Mouse (Mus musculus): ENCODE data around the gene Il17c. TPM values are rescaled to one million over a fixed set of nuclear protein-coding genes. Genes with fewer than 3 reads are reported as not detected.
A peak's percentile ranks its signal among the peaks of the same experiment; 100 is the strongest.

The Il17c gene
- polyA plus RNA-seq, 1 experiment from 2014 or later = not detected

DNA sequence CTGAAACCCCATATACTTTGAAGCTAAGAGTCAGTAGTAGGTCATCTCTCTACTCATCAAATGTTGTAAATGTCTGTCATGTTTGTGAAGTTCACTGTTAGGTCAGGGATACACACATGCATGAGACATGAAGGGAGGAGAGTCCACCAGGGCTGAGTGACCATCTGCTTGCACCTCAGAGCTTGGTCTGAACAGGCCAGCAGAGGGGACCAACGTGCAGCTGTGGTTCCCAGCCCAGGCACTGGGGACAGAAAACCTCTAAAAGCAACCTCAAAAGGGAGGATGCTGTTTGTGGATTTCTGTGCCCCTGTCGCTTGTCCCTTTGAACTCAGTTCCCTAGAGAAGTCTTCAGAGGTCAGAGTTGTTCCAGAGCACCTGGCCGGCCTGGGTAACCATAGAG is 23.4 kb downstream of the Il17c start:
- Histone ChIP-seq H3K4me2 (ENCODE audit: low read length) (peak overlapping the region; percentile 87), H3K9me3 (ENCODE audit: control insufficient read depth, low read length) (no peaks in the 10 kb centered on the region), H3K4me1 (replicated peaks; ENCODE audit: control insufficient read depth, insufficient read depth, low read length) (peaks cover 24% of the 10 kb centered on the region), H3K36me3 (ENCODE audit: control insufficient read depth, insufficient read depth) (no peaks in the 10 kb centered on the region), H3K4me3 (replicated peaks; ENCODE audit: low read length) (peak overlapping the region; percentile 77; the same call in 1 of the 2 replicates), H3K27ac (ENCODE audit: low read length) (no peak overlapping the region), H3K9ac (replicated peaks; ENCODE audit: low read depth, low read length) (no peak overlapping the region), H3K27me3 (replicated peaks; ENCODE audit: control insufficient read depth, insufficient read depth, low read length) (no peaks in the 10 kb centered on the region)
- ATAC-seq = no peak
- WGBS = 69% methylated on average over 3 of the region's 3 CpGs

GRCm38 (mm10) chr8:122451161-122451703 is 29.4 kb downstream of the Il17c start:
- Histone ChIP-seq H3K27me3 (replicated peaks; ENCODE audit: control insufficient read depth, insufficient read depth, low read length) (peaks cover 2% of the 10 kb centered on the region; the same call in 1 of the 2 replicates), H3K27ac (ENCODE audit: low read length) (no peak overlapping the region), H3K36me3 (ENCODE audit: control insufficient read depth, insufficient read depth) (no peaks in the 10 kb centered on the region), H3K4me2 (ENCODE audit: low read length) (no peak overlapping the region), H3K9ac (replicated peaks; ENCODE audit: low read depth, low read length) (no peak overlapping the region), H3K4me3 (replicated peaks; ENCODE audit: low read length) (no peak overlapping the region), H3K4me1 (replicated peaks; ENCODE audit: control insufficient read depth, insufficient read depth, low read length) (no peaks in the 10 kb centered on the region), H3K9me3 (ENCODE audit: control insufficient read depth, low read length) (no peaks in the 10 kb centered on the region)
- ATAC-seq = no peak
- 76% methylated on average over 7 of the region's 7 CpGs for WGBS

- 87% methylated on average over 10 of the region's 10 CpGs for WGBS
These were observed 30.3 kb downstream of the Il17c start for GRCm38 (mm10) chr8:122452154-122452553.

GRCm38 (mm10) chr8:122454409-122454808 is 32.6 kb downstream of the Il17c start:
- ATAC-seq = no peak
- Histone ChIP-seq H3K4me2 (ENCODE audit: low read length) (no peak overlapping the region), H3K9ac (replicated peaks; ENCODE audit: low read depth, low read length) (no peak overlapping the region), H3K27me3 (replicated peaks; ENCODE audit: control insufficient read depth, insufficient read depth, low read length) (peaks cover 15% of the 10 kb centered on the region), H3K27ac (ENCODE audit: low read length) (no peak overlapping the region), H3K4me1 (replicated peaks; ENCODE audit: control insufficient read depth, insufficient read depth, low read length) (no peaks in the 10 kb centered on the region), H3K36me3 (ENCODE audit: control insufficient read depth, insufficient read depth) (no peaks in the 10 kb centered on the region), H3K4me3 (replicated peaks; ENCODE audit: low read length) (no peak overlapping the region), H3K9me3 (ENCODE audit: control insufficient read depth, low read length) (no peaks in the 10 kb centered on the region)
- 82% methylated on average over 6 of the region's 6 CpGs for WGBS

More at GRCm38 (mm10) chr8:122452154-122452553, 30.3 kb downstream of the Il17c start:
- no peak overlapping the region for H3K4me3 ChIP-seq (replicated peaks; ENCODE audit: low read length)
- no peak overlapping the region for H3K4me2 ChIP-seq (ENCODE audit: low read length)
- H3K4me1 ChIP-seq (replicated peaks; ENCODE audit: control insufficient read depth, insufficient read depth, low read length) = no peaks in the 10 kb centered on the region
- H3K9me3 ChIP-seq (ENCODE audit: control insufficient read depth, low read length) = no peaks in the 10 kb centered on the region
- peaks cover 5% of the 10 kb centered on the region; the same call in 1 of the 2 replicates for H3K27me3 ChIP-seq (replicated peaks; ENCODE audit: control insufficient read depth, insufficient read depth, low read length)
- H3K9ac ChIP-seq (replicated peaks; ENCODE audit: low read depth, low read length) = no peak overlapping the region
- no peaks in the 10 kb centered on the region for H3K36me3 ChIP-seq (ENCODE audit: control insufficient read depth, insufficient read depth)
- ATAC-seq = no peak
- H3K27ac ChIP-seq (ENCODE audit: low read length) = no peak overlapping the region

DNA sequence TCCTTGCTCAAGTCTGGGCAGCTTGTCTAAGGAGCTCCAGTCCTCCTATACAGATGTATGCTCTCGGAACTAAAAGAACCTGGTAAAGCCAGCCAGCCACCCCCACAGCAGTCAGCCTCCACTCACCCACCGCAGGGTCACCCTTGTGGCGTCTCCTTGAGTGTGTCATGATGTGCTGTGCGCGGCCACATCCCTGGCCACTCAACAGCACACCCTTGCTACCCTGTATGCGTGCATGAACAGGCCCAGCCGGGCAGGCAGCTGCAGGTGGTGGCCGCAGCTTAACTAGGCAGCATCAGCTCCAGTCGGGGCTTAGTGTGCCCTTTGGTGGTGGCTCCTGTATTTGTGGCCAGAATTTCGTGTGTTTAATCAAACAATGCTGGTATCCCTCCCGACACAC is 35.4 kb downstream of the Il17c start:
- H3K4me3 ChIP-seq (replicated peaks; ENCODE audit: low read length) = no peak overlapping the region
- 76% methylated on average over 11 of the region's 11 CpGs for WGBS

GRCm38 (mm10) chr8:122459218-122459900 is 37.5 kb downstream of the Il17c start:
- Histone ChIP-seq H3K27me3 (replicated peaks; ENCODE audit: control insufficient read depth, insufficient read depth, low read length) (peaks cover 48% of the 10 kb centered on the region), H3K4me1 (replicated peaks; ENCODE audit: control insufficient read depth, insufficient read depth, low read length) (peaks cover 7% of the 10 kb centered on the region), H3K27ac (ENCODE audit: low read length) (no peak overlapping the region), H3K4me2 (ENCODE audit: low read length) (no peak overlapping the region), H3K9me3 (ENCODE audit: control insufficient read depth, low read length) (no peaks in the 10 kb centered on the region), H3K36me3 (ENCODE audit: control insufficient read depth, insufficient read depth) (no peaks in the 10 kb centered on the region), H3K9ac (replicated peaks; ENCODE audit: low read depth, low read length) (no peak overlapping the region), H3K4me3 (replicated peaks; ENCODE audit: low read length) (no peak overlapping the region)
- no peak for ATAC-seq
- 61% methylated on average over 6 of the region's 6 CpGs for WGBS

More for the DNA sequence above, 35.4 kb downstream of the Il17c start:
- Histone ChIP-seq H3K27ac (ENCODE audit: low read length) (no peak overlapping the region), H3K4me1 (replicated peaks; ENCODE audit: control insufficient read depth, insufficient read depth, low read length) (peaks cover 7% of the 10 kb centered on the region), H3K36me3 (ENCODE audit: control insufficient read depth, insufficient read depth) (no peaks in the 10 kb centered on the region), H3K9ac (replicated peaks; ENCODE audit: low read depth, low read length) (no peak overlapping the region), H3K9me3 (ENCODE audit: control insufficient read depth, low read length) (no peaks in the 10 kb centered on the region), H3K4me2 (ENCODE audit: low read length) (no peak overlapping the region), H3K27me3 (replicated peaks; ENCODE audit: control insufficient read depth, insufficient read depth, low read length) (peaks cover 42% of the 10 kb centered on the region)
- no peak for ATAC-seq

DNA sequence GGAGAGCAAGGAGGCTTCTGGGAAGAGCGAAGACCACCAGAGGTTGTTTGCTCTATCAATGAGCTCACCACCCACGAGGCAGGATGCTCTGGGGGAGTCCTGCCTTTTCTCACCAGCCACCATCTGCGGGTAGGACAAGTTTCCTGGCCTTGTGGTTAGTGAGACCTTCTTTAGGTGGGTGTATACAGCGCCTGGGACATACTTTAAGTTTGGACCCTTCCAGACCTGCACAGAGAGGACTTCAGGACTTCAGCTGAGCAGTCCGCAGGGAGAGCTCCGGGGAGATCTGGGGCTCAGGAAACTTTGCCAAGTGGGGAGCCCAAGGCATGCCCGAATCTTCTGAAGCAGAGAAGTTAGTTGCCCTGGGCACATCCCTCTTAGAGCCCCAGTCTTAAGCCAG is 38.2 kb downstream of the Il17c start:
- no peak overlapping the region for H3K9ac ChIP-seq (replicated peaks; ENCODE audit: low read depth, low read length)
- no peak overlapping the region for H3K4me3 ChIP-seq (replicated peaks; ENCODE audit: low read length)
- no peak overlapping the region; the same call in 1 of the 2 replicates for H3K4me2 ChIP-seq (ENCODE audit: low read length)
- ATAC-seq = no peak
- H3K4me1 ChIP-seq (replicated peaks; ENCODE audit: control insufficient read depth, insufficient read depth, low read length) = peaks cover 7% of the 10 kb centered on the region
- WGBS = 33% methylated on average over 7 of the region's 7 CpGs
- no peaks in the 10 kb centered on the region for H3K9me3 ChIP-seq (ENCODE audit: control insufficient read depth, low read length)
- H3K27ac ChIP-seq (ENCODE audit: low read length) = no peak overlapping the region
- no peaks in the 10 kb centered on the region for H3K36me3 ChIP-seq (ENCODE audit: control insufficient read depth, insufficient read depth)
- peaks cover 48% of the 10 kb centered on the region for H3K27me3 ChIP-seq (replicated peaks; ENCODE audit: control insufficient read depth, insufficient read depth, low read length)

DNA sequence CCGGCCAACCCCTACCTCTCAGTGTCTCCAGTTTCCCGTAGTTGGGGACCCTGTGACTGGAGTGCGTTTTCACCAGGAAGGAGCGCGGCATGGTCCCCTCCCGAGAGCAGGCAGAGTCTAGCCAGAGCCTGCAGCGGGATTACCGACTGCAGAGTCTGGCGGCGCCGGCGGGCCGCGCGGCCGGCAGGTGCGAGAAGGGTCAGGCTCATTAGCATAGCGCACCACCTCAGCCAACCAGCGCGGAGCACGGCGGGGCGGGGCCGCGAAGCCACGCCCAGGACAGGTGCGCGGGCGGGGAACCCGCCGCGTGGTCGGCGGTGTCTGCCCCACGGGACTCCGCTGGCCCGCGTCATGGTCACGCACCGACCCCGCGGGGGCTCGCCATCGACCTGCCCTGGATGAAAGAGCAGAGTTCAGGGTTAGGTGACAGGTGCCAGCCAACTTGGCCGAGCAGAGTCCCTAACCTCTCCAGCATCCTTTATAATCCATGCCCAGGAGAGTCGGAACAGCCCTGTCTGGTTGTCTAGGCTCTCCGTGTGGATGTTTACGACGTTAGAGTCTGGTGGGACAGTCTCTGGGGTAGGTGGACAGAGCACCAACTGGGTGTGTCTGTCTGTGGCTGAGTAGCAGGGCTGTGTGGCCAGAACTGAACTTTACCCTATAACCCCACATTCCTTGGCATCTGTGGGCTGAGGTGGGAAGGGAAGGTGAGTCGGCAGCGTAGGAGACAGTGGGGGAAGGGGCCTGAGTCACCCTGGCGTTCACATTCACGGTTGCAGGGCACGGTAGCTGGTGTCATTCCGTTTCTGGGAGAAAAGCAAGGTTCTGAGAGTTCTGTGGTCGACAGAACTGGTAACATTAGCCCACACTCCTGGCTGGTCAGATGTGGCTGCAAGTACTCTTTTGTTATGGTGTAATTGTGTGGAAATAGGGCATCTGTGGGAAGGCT is 39.0 kb downstream of the Il17c start, which contains the start of gene Snai3:
TSS of gene Snai3 (minus strand) at position 210 of the 949 bp plus-strand sequence.
- H3K36me3 ChIP-seq (ENCODE audit: control insufficient read depth, insufficient read depth) = 0 out of 2 replicates have a peak, but pooled peaks cover 3% of the 10 kb centered on the region
- no peaks in the 10 kb centered on the region for H3K9me3 ChIP-seq (ENCODE audit: control insufficient read depth, low read length)
- peaks cover 48% of the 10 kb centered on the region for H3K27me3 ChIP-seq (replicated peaks; ENCODE audit: control insufficient read depth, insufficient read depth, low read length)
- peak within 1 kb of the TSS; percentile 35 for H3K4me3 ChIP-seq (replicated peaks; ENCODE audit: low read length)
- no peak for ATAC-seq
- peak within 1 kb of the TSS; percentile 66 for H3K4me2 ChIP-seq (ENCODE audit: low read length)
- 2% methylated on average over 56 of the region's 56 CpGs for WGBS
- no peak within 1 kb of the TSS for H3K9ac ChIP-seq (replicated peaks; ENCODE audit: low read depth, low read length)
- H3K27ac ChIP-seq (ENCODE audit: low read length) = no peak within 1 kb of the TSS
- peaks cover 7% of the 10 kb centered on the region for H3K4me1 ChIP-seq (replicated peaks; ENCODE audit: control insufficient read depth, insufficient read depth, low read length)
